Mouse (Mus musculus) pancreas, adult 10 weeks (tissue): ENCODE results near the gene Gm20422. TPM values are rescaled to one million over a fixed set of nuclear protein-coding genes. Genes with fewer than 3 reads are reported as not detected.

ENCODE experiments used
- polyA plus RNA-seq: library from polyadenylated mRNA; stranded (reverse); fragments of 350-450 nt; fragmentation: Illumina TruSeq; extraction: RNeasy Lipid Tissue Mini Kit (QIAGEN cat#74804); gene quantifications from one replicate; pipeline ENCODE4 v1.2.3, GENCODE M21; 2015; ENCODE audit warnings: low read depth, low replicate concordance; ENCODE audit not compliant: insufficient read depth

Gm20422 gene
- not detected for polyA plus RNA-seq

DNA sequence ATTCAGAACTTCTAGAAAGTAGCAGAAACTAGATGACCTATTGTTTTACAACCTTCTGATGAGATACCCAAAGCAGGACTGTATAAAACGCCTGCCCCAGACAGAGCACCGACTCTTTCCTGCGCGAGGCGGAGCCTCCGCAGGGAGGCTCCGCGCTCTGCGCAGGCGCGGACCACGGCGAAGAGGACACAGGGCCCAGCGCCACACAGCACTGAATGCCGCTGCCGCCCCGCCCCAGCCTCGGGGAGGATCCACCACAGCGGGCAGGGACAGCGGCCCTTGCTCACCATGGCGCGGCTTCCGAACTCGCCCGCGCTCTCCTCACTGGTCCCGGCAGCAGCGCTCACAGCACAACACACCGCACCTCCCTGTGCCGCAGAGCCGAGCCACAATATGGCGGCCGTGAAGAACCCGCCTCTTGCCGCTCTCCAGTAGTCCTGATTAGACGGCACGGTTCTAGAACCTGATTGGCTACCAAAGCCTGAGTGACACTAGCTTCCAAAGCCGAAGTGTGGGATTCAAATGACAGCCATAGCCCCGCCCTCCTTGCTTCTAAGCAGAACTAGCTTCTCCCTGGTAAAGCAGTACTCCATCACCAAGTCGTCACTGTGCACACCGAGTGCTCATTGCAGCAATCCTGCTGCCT lies at the start of gene Gm20422:
Gene Gm20422 (minus strand): TSS at position 384 of the 646 bp plus-strand sequence.

GRCm38 (mm10) chr8:69822386-69823191 lies 47.9 kb upstream of the Gm20422 start, which contains the start of gene Lpar2:
TSS of gene Lpar2 (plus strand) at chr8:69822429.

DNA sequence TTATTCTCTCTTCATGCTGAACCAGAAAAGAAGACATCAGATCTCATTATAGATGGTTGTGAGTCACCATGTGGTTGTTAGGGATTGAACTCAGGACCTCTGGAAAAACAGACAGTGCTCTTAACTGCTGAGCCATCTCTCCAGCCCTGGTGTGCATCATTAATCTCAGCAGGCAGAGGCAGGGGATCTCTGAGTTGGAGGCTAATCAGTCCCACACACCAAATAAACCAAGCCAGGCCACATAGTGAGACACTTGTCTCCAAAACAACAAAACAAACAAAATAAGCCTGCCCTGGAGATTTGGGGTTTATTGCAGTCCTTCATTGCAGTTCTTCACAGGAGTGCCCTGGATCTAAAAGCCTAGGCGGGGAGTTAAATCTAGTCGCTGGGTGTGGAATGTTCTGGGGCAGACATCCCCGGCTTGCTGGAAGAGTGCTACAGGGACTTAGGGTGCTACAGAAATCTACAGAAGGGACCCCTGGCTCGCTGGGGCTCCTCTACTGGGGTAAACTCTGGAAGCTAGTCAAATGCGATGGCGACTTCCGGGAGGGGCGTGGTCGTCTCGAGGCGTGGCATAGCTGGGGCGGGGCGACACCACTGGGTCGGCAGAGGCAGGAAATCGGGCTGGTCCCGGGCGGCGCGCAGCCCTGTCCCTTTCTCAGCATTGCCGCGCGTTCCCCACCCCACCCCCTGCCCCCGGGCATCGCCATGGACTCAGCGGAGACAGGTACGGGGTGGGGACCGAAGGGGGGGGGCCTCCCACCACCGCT lies 33.6 kb upstream of the Gm20422 start, which contains the start of gene Gmip:
Gene Gmip (plus strand): TSS at position 586 of the 770 bp plus-strand sequence.

DNA sequence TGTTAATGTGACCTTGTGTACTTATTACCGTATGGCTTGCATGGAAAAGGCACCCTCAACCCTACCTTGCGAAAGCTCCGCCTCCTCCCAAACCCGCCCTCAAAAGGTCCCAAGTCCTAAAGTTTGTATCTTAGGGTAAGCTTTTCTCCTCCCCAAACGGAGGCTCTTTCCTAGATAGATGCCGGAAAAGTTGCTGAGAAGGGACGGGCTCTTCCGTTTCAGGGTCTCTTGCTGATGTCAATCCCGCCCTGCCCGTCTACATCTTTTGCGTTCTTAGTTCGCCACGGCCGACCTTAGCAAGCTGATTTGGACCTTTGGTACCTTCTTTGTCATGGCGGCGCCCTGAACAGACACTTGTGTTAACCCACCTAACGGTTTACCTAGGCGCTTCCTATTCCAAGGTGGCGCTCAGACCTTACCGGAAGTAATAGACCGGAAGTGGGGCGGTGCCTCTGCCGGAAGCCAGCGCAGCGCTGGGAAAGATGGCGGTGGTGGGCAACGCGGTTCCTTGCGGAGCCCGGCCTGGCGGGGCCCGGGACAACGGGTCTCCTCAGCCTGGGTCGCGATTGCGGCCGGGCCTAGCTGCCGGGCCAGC lies 16.2 kb upstream of the Gm20422 start, which contains the start of the genes Atp13a1 and Zfp866:
Gene Atp13a1 (plus strand): TSS at position 391 of the 595 bp plus-strand sequence.
Gene Zfp866 (minus strand): TSS at position 406 of the 595 bp plus-strand sequence.

GRCm38 (mm10) chr8:69749544-69750454 lies 24.9 kb downstream of the Gm20422 start, which contains the start of gene Zfp963:
TSS of gene Zfp963 (minus strand) at chr8:69749970.

GRCm38 (mm10) chr8:69710624-69711023 lies 64.1 kb downstream of the Gm20422 start, which contains the start of gene Zfp869:
TSS of gene Zfp869 (minus strand) at chr8:69710724.

Other genes with a start within 250 kb of the Gm20422 start
- 4.2 TPM for gene Zfp868, start 149.3 kb downstream of the Gm20422 start, polyA plus RNA-seq
- 0.72 TPM for gene Zfp964, start 120.4 kb downstream of the Gm20422 start, polyA plus RNA-seq
- gene Zfp869, start 64.2 kb downstream of the Gm20422 start, polyA plus RNA-seq: 7.2 TPM
- gene Zfp963, start 24.9 kb downstream of the Gm20422 start, polyA plus RNA-seq: 2.7 TPM
- gene Atp13a1, start 16.3 kb upstream of the Gm20422 start, polyA plus RNA-seq: 21.2 TPM
- 4.9 TPM for gene Zfp866, start 16.3 kb upstream of the Gm20422 start, polyA plus RNA-seq
- 11.9 TPM for gene Gmip, start 33.8 kb upstream of the Gm20422 start, polyA plus RNA-seq
- 0.54 TPM for gene Lpar2, start 47.5 kb upstream of the Gm20422 start, polyA plus RNA-seq
- 1.4 TPM for gene Pbx4, start 57.6 kb upstream of the Gm20422 start, polyA plus RNA-seq
- gene Cilp2, start 112.8 kb upstream of the Gm20422 start, polyA plus RNA-seq: not detected
- gene Tssk6, start 127.3 kb upstream of the Gm20422 start, polyA plus RNA-seq: not detected
- 45.3 TPM for gene Ndufa13, start 127.7 kb upstream of the Gm20422 start, polyA plus RNA-seq
- not detected for gene Yjefn3, start 127.8 kb upstream of the Gm20422 start, polyA plus RNA-seq
- gene Gatad2a, start 221.5 kb upstream of the Gm20422 start, polyA plus RNA-seq: 7.8 TPM